Mouse (Mus musculus) adrenal gland, adult (tissue): ENCODE measurements at regions not wholly inside any gene's neighbourhood (a gene's known extent, or its start where the extent isn't known, plus 50 kb on each side); places are given as distances from the start of the nearest gene placed in this dataset.
"Not testable (repeated sequence)": the region's sequence is repeated elsewhere in the genome, so short reads cannot be mapped to it uniquely, and the experiment has no call there.

ENCODE experiments used
- DNase-seq, 2 experiments: peaks; one replicate each; pipeline ENCODE4 v3.0.0; 2022 to 2023; ENCODE audit warnings: low spot score in 1 of 2; ENCODE audit not compliant: inconsistent age in 2 of 2

GRCm38 (mm10) chr11:114485429-114485828, 182.9 kb upstream of the Rpl38 start:
- DNase-seq = no peak

- DNase-seq = no peak
These were observed 183.7 kb upstream of the Rpl38 start for GRCm38 (mm10) chr11:114484668-114484953.

- DNase-seq = no peak
These were observed 184.3 kb upstream of the Rpl38 start for GRCm38 (mm10) chr11:114483823-114484667.

GRCm38 (mm10) chr11:114483350-114483749, 185.0 kb upstream of the Rpl38 start:
- DNase-seq = not testable (repeated sequence)

GRCm38 (mm10) chr11:114482070-114482469, 186.3 kb upstream of the Rpl38 start:
- no peak for DNase-seq

GRCm38 (mm10) chr11:114481037-114481436, 187.3 kb upstream of the Rpl38 start:
- DNase-seq = no peak

- no peak for DNase-seq
These were observed 188.2 kb upstream of the Rpl38 start for GRCm38 (mm10) chr11:114480119-114480540.

- no peak for DNase-seq
These were observed 189.6 kb upstream of the Rpl38 start for GRCm38 (mm10) chr11:114478736-114479135.

GRCm38 (mm10) chr11:114477365-114477764, 191.0 kb upstream of the Rpl38 start:
- peak in 1 of 2 experiments; percentile 49 for DNase-seq

GRCm38 (mm10) chr11:114472501-114473260, 195.6 kb upstream of the Rpl38 start:
- DNase-seq = no peak

- DNase-seq = peak; percentile 61 to 77
These were observed 199.9 kb upstream of the Rpl38 start for GRCm38 (mm10) chr11:114468394-114468793.

- peak in 1 of 2 experiments; percentile 46 for DNase-seq
These were observed 200.5 kb upstream of the Rpl38 start for GRCm38 (mm10) chr11:114467803-114468202.

GRCm38 (mm10) chr11:114465486-114465885, 202.8 kb upstream of the Rpl38 start:
- no peak for DNase-seq

- peak; percentile 18 to 69 for DNase-seq
These were observed 205.5 kb upstream of the Rpl38 start for GRCm38 (mm10) chr11:114462755-114463374.

- DNase-seq = peak; percentile 17 to 42
These were observed 213.4 kb upstream of the Rpl38 start for GRCm38 (mm10) chr11:114454876-114455330.

GRCm38 (mm10) chr11:114448776-114449401, 219.4 kb upstream of the Rpl38 start:
- DNase-seq = peak; percentile 60 to 71

- no peak for DNase-seq
These were observed 220.9 kb upstream of the Rpl38 start for GRCm38 (mm10) chr11:114447461-114447847.

- DNase-seq = peak; percentile 23 to 69
These were observed 221.5 kb upstream of the Rpl38 start for GRCm38 (mm10) chr11:114446617-114447460.

- DNase-seq = peak in 1 of 2 experiments; percentile 40
These were observed 222.2 kb upstream of the Rpl38 start for GRCm38 (mm10) chr11:114446075-114446616.

GRCm38 (mm10) chr11:114444211-114444610, 224.1 kb upstream of the Rpl38 start:
- DNase-seq = no peak
